Mouse (Mus musculus): Measurements from ENCODE around the gene Cnot3.
A peak's percentile ranks its signal among the peaks of the same experiment; 100 is the strongest.
"Not testable (repeated sequence)": the region's sequence is repeated elsewhere in the genome, so short reads cannot be mapped to it uniquely, and the experiment has no call there.

The Cnot3 gene

GRCm38 (mm10) chr7:3646641-3647040 lies 1.6 kb downstream of the Cnot3 start:
- no peak for DNase-seq (ENCODE audit: inconsistent ontology term)

GRCm38 (mm10) chr7:3656966-3657365 lies 11.9 kb downstream of the Cnot3 start:
- DNase-seq (ENCODE audit: inconsistent ontology term), result no peak

- DNase-seq (ENCODE audit: inconsistent ontology term), result no peak
Measured at GRCm38 (mm10) chr7:3658578-3658977, 13.5 kb downstream of the Cnot3 start.

- no peak for DNase-seq (ENCODE audit: inconsistent ontology term)
Measured at GRCm38 (mm10) chr7:3664524-3665214, 19.6 kb downstream of the Cnot3 start.

- DNase-seq (ENCODE audit: inconsistent ontology term), result peak; percentile 98
Measured at GRCm38 (mm10) chr7:3665215-3666114, 20.4 kb downstream of the Cnot3 start, which contains the start of gene Leng1. Leng1 (minus strand) TSS chr7:3665840.

GRCm38 (mm10) chr7:3666921-3667391 lies 21.9 kb downstream of the Cnot3 start:
- no peak for DNase-seq (ENCODE audit: inconsistent ontology term)

GRCm38 (mm10) chr7:3674507-3675227 lies 29.6 kb downstream of the Cnot3 start:
- DNase-seq (ENCODE audit: inconsistent ontology term), result peak; percentile 36

- no peak for DNase-seq (ENCODE audit: inconsistent ontology term)
Measured at GRCm38 (mm10) chr7:3675228-3675548, 30.1 kb downstream of the Cnot3 start.

- DNase-seq (ENCODE audit: inconsistent ontology term), result no peak
Measured at GRCm38 (mm10) chr7:3676371-3676770, 31.3 kb downstream of the Cnot3 start.

GRCm38 (mm10) chr7:3677342-3677741 lies 32.3 kb downstream of the Cnot3 start, which contains the start of gene Tmc4:
Tmc4 (minus strand) TSS chr7:3677553.
- no peak for DNase-seq (ENCODE audit: inconsistent ontology term)

GRCm38 (mm10) chr7:3683908-3684550 lies 39.0 kb downstream of the Cnot3 start:
- DNase-seq (ENCODE audit: inconsistent ontology term), result no peak

GRCm38 (mm10) chr7:3684698-3685097 lies 39.6 kb downstream of the Cnot3 start:
- no peak for DNase-seq (ENCODE audit: inconsistent ontology term)

- DNase-seq (ENCODE audit: inconsistent ontology term), result no peak
Measured at GRCm38 (mm10) chr7:3685400-3686187, 40.5 kb downstream of the Cnot3 start.

GRCm38 (mm10) chr7:3691919-3692318 lies 46.9 kb downstream of the Cnot3 start:
- DNase-seq (ENCODE audit: inconsistent ontology term), result no peak

GRCm38 (mm10) chr7:3692382-3692986 lies 47.4 kb downstream of the Cnot3 start, which contains the start of gene Tsen34:
Tsen34 (plus strand) TSS chr7:3692863.
- no peak for DNase-seq (ENCODE audit: inconsistent ontology term)

- peak; percentile 96 for DNase-seq (ENCODE audit: inconsistent ontology term)
Measured at GRCm38 (mm10) chr7:3692987-3693808, 48.1 kb downstream of the Cnot3 start, which contains the start of gene Mboat7. Mboat7 (minus strand) TSS chr7:3693523.

- no peak for DNase-seq (ENCODE audit: inconsistent ontology term)
Measured at GRCm38 (mm10) chr7:3693809-3694075, 48.7 kb downstream of the Cnot3 start.

GRCm38 (mm10) chr7:3694076-3694948 lies 49.2 kb downstream of the Cnot3 start:
- peak; percentile 93 for DNase-seq (ENCODE audit: inconsistent ontology term)

- not testable (repeated sequence) for DNase-seq (ENCODE audit: inconsistent ontology term)
Measured at GRCm38 (mm10) chr7:3694949-3695305, 49.9 kb downstream of the Cnot3 start.
